Mouse (Mus musculus) ES-E14 (cell line): ENCODE results near the gene Stam.

Experiments used
- HCFC1 ChIP-seq: IDR thresholded peaks from 2 replicates; pipeline ENCODE4 v1.6.1; 2012; ENCODE audit warnings: low read length, inconsistent platforms, borderline replicate concordance; ENCODE audit not compliant: insufficient read depth
- ZC3H11A ChIP-seq: IDR thresholded peaks from 2 replicates; pipeline ENCODE4 v1.6.1; 2012; ENCODE audit warnings: low read depth, mild to moderate bottlenecking, inconsistent platforms, low read length, borderline replicate concordance

GRCm38 (mm10) chr2:14065704-14066650 lies 7.9 kb upstream of the Stam start:
- TF ChIP-seq ZC3H11A (no peak), HCFC1 (no peak)
